Mouse (Mus musculus): ENCODE measurements at regions not wholly inside any gene's neighbourhood (a gene's known extent, or its start where the extent isn't known, plus 50 kb on each side); places are given as distances from the start of the nearest gene placed in this dataset.
"Not testable (repeated sequence)": the region's sequence is repeated elsewhere in the genome, so short reads cannot be mapped to it uniquely, and the experiment has no call there.

GRCm38 (mm10) chr1:150160314-150160713 lies 60.5 kb downstream of the Ptgs2 start:
- DNase-seq (ENCODE audit: low spot score) = no peak

GRCm38 (mm10) chr1:150164890-150165596 lies 65.2 kb downstream of the Ptgs2 start:
- peak; percentile 64 for DNase-seq (ENCODE audit: low spot score)

- no peak for DNase-seq (ENCODE audit: low spot score)
Measured at GRCm38 (mm10) chr1:150165597-150165973, 65.8 kb downstream of the Ptgs2 start.

GRCm38 (mm10) chr1:150167172-150167571 lies 67.3 kb downstream of the Ptgs2 start:
- DNase-seq (ENCODE audit: low spot score) = no peak

DNA sequence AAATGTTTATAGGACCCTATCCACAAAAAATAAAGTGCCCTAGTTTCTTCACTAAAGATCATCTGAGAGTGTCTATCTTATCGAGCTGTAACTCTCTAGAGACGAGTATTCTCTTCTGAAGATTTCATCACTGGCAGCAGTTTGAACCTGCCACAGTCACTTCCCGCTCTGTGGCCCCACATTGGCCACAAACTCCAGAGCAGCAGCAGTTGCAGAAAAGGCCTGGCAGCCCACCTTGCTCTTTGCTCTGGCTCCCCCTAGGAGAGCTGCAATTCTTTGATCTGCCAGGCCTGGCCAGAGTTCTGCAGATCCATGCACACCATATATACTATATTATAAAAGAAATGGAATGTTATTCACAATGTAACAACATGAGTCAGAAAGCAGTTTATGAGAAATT lies 74.4 kb downstream of the Ptgs2 start:
- no peak for DNase-seq (ENCODE audit: low spot score)

DNA sequence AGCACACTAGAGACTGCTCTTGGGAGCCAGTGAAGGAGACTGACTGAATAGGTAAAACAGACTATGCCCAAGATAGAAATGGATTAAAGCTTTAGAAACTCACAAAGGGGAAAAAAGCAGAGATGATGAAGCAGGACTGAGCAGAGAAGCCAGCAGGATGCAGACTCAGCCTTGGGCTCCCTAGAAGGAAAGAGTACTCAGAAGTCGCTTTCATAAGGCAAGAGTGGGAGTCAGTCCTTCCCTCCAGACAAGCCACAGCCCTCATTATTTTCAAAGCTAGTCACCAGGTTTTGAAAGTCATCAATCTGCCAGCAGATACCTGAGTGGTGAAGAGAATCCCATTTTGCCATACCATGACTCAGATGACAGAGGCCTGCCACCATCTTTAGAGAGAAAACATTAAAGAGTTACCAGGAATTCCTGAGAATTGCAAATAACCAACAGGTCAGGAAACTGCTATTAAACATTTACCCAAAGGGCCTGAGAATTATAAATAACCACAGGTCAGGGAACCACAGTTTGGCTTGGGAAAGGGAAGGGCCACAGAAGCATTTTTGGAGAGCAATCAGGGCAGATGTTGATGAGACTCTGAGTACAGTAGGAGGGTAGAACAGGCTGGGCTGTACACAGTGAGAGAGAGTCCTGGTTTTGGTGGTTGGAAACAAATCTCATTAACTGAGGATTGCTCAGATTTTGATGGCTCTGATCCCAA lies 77.4 kb downstream of the Ptgs2 start:
- no peak for DNase-seq (ENCODE audit: low spot score)

DNA sequence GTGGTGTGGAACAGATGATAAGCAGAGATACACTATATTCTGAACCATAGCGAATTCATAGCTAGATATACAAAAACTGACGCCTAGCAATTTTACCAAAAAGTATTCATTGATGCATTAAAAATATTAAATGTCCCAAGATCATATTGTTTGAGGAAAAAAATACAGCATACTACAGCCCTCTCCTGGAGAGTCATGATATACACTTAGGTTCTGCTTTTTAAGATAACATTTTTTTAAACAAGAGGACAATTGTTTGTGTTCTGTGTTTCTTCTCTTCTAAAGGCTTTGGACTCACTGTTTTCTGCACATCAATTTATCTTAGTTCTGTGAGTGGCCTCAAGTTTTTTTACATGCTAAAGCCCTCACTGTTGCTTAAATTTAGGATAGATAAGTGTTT lies 102.2 kb downstream of the Ptgs2 start:
- DNase-seq (ENCODE audit: low spot score) = peak; percentile 28

GRCm38 (mm10) chr1:150212454-150212853 lies 106.8 kb upstream of the Pdc start:
- no peak for DNase-seq (ENCODE audit: low spot score)

DNA sequence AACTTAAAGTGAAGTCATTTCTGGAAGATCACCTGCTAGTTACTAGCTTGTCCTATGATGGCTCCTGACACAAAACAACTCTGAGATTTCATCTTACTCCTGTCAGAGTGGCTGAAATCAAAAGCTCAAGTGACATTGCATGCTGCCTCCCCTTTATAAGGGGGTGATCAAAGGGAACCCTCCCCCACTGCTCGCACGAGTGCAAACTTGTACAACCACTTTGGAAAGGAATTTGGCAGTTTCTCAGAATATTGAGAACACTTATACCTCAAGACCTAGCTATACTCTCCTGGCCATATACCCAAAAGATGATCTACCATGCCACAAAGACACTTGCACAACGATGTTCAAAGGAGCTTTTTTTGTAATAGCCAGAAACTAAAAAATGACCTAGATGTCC lies 102.5 kb upstream of the Pdc start:
- DNase-seq (ENCODE audit: low spot score) = no peak

DNA sequence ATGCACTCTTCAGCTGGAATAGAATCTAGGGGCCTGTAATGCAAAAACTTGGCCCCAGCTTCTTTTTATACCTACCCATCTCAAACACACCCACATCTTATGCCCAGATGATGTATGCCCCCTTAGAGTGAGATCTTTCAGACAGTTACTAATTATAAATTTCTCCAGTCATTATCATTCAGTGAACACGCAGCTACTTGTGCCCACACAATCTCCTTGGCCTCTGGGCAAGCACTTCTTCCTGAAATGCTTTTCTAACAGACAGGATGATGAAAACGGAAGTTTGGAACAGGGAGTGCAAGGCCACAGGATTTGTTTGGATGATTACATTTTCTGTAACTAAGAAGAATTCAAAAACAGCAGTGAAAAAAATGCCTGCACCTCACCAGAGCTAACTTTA lies 100.4 kb upstream of the Pdc start:
- DNase-seq (ENCODE audit: low spot score) = no peak

GRCm38 (mm10) chr1:150225529-150225928 lies 93.7 kb upstream of the Pdc start:
- DNase-seq (ENCODE audit: low spot score) = no peak

DNA sequence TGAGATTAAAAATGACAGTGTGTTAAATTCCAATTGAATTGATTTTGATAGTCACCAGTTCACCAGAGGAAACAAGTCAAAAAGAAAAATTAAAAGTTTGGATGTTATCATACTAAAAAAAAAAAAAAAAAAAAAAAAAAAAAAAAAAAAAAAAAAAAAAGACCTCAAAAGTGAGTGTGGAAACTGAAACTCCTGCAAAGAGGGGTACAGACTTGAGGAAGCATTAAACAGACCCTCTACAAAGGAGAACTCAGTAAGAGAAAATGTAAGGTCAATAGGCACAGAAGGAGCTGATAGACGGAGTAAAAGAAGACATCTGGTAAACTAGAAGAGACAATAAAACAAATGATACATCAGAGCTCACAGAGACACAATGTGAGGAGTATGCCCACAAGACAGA lies 79.7 kb upstream of the Pdc start:
- DNase-seq (ENCODE audit: low spot score) = not testable (repeated sequence)

DNA sequence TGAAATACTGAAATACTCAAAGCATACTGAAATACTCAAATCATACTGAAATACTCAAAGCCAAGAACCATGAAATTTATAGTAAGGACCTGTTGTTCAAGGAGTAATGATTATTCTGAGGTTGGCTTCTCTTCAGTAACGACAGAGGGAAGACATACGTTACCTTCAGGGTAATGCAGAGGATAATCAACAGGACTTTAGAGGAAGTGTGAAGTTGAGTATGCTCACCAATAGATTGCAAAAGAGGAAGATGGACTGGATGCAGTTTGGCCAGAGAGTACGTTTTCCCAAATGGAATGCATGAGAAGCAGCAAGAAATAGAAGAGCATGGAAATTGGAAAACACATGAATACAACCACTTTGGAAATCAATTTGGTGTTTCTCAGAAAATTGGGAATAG lies 79.1 kb upstream of the Pdc start:
- DNase-seq (ENCODE audit: low spot score) = no peak

DNA sequence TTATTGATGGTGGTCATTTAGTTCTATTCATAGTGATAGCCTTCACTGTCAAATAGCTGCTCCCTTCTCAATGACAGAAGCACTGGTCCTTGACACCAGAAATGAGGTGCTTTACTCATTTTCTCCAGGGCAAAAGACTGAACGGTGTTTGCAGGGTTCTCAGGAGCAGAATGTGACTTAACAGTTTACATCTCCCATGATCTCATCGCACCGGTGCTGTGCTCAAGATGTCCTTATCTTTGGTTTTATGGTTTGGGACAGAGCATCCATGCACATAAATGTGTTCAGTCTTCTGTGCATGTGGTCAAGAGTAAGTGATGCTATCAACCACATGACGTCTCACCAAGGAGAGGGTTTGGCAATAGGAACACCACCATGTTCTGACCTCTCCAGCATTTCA lies 78.1 kb upstream of the Pdc start:
- DNase-seq (ENCODE audit: low spot score) = no peak

- no peak for DNase-seq (ENCODE audit: low spot score)
Measured at GRCm38 (mm10) chr1:150242108-150242507, 77.1 kb upstream of the Pdc start.

GRCm38 (mm10) chr1:150244916-150245315 lies 74.3 kb upstream of the Pdc start:
- no peak for DNase-seq (ENCODE audit: low spot score)

DNA sequence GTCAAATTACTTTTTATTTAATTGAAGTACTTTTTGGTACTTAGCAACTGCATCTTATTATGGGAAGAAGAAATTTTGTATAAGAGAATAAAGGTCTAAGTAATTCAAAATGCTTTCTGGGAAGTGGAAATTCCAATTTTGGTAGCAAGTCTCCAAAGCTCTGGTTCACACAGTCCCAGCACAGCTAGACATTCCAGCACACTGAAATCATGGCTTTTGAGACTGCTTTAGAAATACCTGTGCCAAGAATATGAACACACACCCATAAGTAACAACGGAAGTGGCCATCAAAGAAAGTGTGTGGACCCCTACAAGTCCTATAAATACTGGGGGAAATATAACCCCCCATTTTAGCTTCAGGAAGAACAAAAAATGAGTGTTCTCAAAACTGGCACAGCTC lies 67.8 kb upstream of the Pdc start:
- DNase-seq (ENCODE audit: low spot score) = peak; percentile 16

DNA sequence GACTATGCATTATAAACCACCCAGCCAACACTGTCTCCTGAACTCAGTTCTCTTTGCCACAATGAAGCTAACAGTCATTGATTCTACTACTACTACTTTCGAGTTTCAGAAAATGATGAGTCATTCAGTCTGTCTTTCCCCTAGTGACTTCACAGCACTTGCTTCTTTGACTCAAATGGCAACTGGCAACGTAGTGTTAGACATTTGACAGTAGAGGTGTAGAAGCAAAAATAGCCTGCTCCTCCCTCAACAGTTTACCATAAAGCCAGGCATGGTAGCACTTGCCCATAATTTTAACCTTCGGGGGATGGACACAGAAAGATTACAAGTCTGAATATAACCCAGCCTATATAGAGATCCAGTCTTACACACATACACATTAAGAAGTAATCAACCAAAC lies 67.3 kb upstream of the Pdc start:
- DNase-seq (ENCODE audit: low spot score) = peak; percentile 17

DNA sequence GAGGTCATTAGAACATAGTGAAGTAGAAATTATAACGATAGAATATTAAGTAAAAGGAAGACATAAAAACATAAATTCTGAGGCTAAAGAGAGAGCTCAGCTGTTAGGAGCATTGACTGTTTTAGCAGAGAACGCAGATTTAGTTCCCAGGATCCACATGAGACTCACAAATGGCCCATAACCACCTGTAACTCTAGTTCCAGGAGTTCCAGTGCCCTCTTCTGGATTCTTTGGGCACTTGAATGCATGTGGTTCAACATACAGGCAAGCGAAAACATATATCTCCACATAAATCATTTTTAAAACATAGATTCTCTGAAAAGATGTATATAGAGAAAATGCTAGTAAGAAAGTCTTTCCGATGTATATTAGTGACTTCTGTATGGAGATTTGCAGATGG lies 61.6 kb upstream of the Pdc start:
- DNase-seq (ENCODE audit: low spot score) = no peak

DNA sequence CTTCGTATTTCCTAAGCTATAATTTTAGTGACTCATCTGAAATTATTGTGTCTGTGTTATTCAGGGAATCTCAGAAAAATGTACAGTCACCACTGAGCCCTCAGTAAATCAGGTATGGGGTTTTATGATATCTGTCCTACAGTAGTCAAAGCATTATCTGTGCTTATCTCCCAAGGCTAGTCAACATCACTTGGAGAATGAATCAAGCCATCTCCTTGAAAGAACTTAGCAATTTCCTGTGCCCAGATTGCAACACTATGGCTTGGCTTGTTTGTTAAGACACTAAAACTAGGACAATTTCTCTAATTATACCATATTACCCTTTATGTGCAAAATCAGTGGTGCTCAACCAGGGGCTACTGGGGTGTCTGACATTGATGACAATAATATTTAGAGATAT lies 58.9 kb upstream of the Pdc start:
- no peak for DNase-seq (ENCODE audit: low spot score)

DNA sequence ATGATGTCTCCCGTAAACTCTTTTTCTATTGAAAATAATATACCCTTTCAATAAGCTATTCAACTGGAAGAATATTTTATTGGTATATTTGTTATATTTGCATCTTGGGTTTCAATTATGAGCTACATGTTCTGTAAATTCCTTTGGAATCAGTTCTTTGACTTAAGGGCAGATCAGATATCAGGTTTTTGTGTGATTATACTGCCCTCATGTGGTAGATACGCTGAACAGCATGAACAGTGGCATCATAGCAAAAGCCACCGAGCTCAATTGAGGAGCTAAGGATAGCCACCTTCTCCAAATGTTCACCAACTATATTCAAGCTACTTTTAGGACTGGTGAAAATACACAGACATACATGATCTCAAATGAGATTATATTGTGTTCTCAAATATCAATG lies 52.7 kb upstream of the Pdc start:
- peak; percentile 81 for DNase-seq (ENCODE audit: low spot score)

DNA sequence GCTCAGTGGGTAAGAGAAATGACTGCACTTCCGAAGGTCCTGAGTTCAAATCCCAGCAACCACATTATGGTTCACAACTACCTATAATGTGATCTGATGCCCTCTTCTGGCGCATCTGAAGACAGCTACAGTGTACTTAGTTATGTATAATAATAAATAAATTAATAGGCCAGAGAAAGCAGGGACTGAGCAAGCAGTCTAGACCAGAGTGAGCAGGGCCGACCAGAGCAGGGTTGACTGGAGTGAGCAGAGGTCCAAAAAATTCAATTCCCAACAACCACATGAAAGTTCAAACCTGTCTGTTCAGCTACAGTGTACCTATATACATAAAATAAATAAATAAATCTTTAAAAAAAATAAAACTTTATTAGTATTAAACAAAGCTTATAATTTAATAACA lies 52.2 kb upstream of the Pdc start:
- DNase-seq (ENCODE audit: low spot score) = no peak
